Mouse (Mus musculus): Measurements from ENCODE around the gene Ankrd44. TPM values are rescaled to one million over a fixed set of nuclear protein-coding genes. Genes with fewer than 3 reads are reported as not detected.
A peak's percentile ranks its signal among the peaks of the same experiment; 100 is the strongest.

Gene Ankrd44
- total RNA-seq, 2 experiments from 2014 or later = 13.5 to 16.5 TPM

DNA sequence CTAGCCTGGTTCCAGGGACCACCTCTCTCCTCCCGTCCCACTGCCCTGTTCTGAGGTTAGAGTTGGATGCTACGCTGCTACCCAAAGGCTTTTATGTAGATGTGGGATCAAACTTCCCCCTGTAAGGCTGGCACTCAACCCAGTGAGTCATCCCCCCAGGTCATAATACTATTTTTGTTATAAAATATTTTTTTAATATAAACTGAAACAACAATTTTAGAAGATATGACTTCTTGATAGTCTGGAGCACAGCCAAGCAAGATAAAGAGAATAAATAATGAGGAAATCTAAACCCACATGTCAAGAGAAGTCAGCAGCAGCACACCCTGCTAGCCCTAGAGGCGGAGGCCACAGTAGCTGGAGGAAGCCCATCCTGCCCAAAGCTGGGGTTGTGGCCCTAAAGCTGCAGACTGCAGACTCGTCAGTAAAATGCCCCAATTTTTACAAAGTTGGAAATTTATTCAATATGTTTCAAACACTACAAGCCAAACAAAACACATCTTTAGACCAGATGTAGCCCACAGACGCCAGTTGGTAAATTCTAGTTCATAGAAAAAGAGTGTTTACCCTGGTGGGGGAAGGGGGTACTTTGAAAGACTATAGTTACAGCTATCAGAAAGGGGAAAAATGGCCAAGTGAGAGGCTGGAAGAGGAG is 79.7 kb downstream of the Ankrd44 start:
- DNase-seq = no peak

DNA sequence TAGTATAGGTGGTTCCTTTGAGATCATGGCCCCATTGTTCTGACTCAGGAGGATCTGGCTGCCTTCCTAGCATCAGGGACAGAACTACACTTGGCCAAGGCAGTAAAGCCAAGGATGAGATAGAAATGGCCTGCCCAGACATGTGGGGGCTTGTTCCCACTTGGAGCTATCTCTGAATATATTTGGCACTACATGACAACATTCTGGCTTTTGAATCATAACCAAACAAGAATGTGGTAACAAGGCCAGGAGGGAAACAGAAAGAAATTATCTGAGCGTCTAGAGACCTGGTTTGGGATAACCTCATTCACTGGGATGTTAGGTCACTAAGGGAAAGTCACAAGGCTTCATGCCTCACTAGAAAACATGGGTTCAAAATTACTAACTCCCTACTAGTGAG is 81.8 kb downstream of the Ankrd44 start:
- DNase-seq = no peak

DNA sequence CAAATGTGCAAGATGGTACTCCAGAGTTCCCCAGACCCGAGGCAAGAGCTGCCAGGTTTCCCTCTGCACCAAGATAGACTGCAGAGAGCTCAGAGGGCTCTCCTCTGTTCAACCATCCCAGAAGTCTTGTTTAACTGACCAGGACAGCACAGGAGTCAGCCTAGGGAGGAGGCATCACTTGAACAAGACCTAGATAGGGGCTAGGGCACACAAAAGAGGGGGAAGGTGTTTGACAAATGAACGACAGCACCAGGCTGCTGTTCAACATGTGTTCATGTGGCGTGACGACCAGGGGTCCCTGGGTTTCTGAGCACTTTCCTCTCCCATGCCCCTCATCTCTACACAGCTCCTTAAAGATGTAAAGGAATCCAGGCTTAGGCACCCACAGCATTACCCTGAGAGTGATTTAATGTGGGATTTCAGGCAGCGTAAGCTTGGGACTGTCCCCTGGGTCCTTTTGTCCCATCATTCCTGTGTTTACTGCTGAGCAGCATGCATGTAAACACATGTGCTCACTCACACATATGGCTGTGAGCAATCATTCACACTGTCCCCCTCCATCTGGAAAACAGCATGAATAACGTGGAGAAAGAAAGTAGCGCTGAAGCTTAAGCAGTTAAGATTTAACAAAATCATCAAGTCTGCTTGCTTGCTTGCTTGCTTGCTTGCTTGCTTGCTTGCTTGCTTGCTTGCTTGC is 83.3 kb downstream of the Ankrd44 start:
- DNase-seq = no peak

DNA sequence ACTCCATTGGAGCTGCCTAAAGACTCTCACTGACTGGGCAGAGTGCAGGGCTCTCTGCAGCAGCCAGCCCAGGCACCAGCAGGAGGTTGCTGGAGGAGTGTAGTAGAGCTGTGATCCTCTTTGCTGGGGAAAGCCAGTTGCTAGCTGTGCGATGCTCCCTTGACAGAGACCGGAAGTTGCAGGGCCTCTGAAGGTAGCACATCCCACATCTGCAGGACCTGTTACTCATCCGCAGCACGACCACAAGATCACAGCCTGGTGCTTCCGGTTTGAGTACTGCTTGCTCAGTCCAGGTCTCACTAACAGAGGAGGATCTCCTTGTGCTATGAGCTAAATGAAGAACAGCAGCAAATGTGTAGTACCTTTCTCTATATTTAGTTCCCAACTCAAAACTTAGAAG is 84.4 kb downstream of the Ankrd44 start:
- no peak for DNase-seq

DNA sequence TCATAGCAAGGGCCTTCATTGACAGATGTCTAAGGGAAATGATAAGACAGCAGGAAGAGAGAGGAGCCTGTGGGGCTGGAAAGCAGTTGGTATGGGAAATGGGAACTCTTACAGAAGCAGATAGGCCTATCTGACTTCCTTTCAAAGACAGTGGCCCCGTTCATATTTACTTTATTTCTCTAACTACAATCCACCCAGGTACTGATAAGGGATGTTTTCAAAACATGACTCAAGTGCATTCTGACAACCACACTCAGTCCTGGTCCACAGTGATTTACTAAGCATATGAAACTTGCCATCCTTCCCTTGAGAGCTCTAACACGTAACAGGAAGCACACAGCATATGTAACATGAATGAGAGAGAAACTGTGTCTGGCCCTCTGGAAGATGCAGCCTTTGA is 86.1 kb downstream of the Ankrd44 start:
- DNase-seq = no peak

DNA sequence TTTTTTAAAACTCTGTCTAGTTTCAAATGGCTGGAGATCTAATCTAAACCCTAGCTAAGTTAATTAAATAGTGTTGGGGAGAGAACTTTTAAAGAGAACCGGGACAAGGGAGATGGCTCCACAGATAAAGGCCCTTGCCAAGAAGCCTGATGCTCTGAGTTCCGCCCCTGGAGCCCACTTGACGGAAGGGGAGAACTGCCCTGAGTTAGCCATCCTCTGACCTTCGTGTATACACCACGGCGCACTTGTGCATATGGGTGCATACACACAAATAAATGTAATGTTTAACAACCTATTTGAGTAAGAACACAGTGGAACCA is 87.7 kb downstream of the Ankrd44 start:
- no peak for DNase-seq

DNA sequence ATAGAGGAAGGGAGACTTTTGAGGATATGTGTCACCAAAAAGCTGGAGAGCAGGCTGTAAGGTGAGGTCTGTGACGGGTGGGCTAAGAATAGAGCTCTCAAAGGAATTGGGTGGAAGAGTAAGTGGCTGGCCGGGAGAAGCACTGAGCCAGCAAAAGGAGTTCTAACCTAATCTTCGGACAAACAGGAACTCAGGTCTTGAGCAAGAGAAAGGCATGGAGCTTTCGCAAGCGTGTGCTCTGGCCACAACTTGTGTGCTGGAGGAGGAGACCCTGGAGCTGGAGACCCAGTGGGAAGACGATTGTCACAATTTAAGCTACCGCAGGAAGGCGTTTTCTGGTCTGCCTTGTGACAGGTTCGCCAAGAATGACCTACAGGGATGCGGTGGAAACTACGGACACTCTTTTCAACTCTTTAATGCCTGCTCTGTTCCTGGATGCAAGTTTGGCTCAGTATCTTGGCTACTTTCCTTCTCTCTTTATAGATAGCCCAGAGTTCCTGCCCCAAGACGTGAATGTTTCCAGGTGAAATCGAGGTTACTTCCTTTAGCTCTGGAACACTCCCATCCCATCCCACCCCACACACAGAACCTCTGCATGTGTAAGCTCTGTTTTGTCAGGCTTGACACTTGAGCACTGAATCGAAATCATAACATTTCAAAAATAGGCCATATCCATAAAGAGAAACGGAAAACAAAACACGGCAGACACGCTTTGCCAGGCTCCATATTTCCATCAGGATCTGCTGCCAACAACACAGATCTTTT is 88.3 kb downstream of the Ankrd44 start:
- no peak for DNase-seq

DNA sequence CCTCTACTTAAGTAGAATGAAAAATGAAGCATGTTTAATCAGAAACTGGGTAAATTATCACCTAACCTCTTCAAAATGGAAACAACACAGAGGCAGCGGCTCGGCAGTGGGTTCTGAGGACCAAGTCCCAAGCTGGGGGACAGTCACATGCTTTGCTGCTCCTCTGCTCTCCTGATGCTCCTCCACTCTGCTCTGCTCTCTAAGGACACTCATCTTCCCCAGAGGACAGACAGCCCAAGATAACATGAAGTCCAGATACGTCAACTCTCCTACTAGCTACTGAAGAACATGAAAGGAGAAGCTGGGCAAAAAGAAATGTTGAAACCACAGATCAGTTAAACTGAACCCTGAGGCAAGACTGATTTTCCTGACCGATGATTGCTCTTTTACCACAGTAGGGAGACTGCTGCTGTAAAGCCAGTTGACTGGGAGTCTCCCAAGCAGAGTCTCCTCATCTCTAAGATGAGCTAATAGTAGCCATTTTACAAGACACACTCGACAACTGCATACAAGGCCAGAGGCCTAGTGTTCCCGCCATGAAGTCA is 90.5 kb downstream of the Ankrd44 start:
- DNase-seq = no peak

DNA sequence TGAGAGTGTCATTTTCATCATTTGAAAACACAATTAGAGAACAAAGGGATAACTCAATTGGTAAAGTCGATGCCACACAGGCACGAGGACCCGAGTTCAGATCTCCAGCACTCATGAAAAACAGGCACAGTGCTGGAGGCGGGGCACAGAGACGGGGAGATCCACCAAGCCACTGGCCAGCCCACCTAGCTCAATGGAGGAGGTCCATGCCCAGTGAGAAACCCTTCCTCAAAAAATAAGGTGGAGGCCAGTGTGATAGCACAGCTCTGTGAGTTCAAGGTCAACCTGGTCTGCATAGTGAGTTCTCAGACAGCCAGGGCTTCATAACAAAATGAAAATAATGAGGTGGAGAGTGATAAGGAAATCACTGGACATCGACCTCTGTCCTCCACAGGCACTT is 93.0 kb downstream of the Ankrd44 start:
- DNase-seq = no peak

DNA sequence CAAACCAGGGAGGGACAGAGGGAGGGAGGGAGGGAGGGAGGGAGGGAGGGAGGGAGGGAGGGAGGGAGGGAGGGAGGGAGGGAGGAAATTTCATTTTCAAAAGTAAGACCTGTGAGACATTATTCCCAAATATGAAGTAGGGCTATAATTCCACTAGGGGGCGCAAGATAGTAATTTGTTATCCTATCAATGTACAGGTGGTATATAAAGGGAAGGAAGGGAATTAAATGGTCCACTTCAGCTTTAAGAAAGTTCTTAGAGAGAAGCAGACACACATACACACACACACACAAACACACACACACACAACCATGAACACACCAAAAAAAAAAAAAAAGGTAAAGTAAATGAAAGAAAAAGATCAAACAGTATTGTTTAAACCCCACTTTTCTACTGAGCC is 93.4 kb downstream of the Ankrd44 start:
- no peak for DNase-seq

DNA sequence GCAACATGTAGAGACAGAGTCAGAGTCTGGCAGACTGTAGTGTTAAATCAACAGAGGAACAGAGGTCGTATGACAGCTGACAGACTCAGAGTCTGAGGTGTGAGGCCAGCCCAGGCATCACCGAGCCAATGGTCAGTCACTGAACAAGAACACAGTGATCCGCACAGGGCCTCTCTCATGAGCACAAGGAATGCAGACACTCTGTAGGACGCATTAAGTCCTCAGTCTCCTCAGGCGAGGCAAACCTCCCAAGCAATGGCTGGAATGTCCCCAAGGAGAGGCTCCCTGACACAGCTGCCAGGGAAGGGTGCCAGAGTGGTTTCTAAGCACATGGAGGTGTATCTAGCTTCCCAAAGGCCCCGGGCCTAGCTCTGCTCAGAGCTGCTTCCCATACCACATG is 96.0 kb downstream of the Ankrd44 start:
- DNase-seq = no peak

DNA sequence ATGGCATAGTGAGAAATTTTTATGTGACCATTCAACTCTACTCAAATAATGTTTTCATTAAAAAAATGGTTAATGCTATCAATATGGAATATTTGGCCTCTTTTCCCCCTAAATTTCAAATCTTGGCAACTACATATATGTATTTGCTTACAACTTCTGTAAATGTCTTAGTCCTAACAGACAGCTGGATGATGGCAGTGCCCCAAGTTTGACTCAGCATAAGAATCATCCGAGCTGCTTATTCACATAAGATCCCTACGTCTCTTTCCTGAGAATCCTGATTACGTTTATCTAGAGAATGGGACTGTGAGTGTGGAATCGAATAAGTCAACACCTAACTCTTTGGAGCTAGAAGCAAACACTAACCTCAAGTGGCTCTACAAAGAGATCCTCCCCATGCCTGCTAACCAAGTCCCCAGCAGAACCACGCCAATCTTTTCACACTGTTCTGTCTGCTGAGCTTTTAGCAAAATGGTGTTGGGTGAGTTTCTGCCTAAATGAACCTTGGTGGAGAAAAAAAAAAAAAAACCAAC is 96.4 kb downstream of the Ankrd44 start:
- no peak for DNase-seq

DNA sequence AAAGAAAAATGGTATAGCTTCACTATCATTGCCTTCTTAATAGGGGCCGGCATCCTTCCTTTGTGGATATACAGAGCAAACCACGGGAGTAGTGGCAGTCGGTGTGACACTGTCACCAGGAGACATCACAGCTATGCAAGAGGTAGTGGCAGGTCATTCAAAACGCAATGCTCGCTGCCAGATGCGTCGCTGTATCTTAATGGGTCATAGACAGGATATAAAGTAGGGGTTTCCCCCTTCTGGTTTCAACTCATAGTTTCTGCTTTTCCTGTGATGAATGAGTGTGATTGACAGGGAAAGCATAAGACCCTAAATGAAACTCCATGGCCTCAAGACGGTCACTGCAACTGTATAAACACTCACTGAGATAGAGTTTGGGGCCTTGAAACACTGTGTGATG is 98.4 kb downstream of the Ankrd44 start:
- no peak for DNase-seq

DNA sequence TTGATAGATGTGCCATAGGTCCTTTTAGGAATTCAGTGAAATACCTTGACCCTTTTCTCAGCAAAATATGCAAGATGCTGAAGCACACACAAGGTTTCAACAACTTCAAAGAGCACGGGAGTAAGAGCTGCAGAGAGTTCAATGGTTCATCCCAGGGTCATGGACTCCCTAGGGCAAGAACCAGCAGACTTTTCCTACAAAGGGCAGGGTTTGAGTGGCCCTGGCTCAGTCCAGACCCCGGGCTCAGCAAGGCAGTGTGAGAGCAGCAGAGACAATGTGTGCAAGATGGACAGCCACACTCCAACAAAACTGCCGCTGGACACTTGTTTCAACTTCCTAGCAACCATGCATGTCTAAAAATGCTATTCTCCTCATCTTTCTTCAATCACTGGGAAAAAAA is 98.8 kb downstream of the Ankrd44 start:
- no peak for DNase-seq

DNA sequence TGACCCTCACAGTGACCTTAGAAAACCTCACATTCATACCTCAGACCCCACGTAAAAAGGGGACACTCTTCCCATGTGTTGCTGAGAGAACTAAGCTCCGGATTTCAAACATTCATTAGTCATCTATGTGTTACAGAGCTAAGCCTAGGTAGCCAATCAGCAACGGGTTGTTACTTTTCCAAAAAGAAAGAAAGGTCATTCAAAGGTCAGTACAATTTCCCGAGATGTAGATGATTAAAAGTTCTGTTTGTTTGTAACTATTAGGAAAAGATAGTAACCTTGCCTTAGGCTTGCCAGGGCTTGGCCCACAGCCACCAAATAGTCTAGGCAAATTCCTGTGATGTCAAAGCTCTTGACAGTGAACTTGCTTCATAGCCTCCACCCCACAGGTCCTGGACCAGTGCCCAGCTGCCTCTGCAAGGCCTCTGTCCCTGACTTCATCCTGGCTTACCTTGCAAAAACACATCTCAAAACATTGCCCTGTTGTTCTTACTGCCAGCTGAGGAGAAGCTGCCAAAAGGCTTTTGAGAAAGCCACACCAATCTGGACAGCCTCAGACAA is 99.7 kb downstream of the Ankrd44 start:
- DNase-seq = no peak

DNA sequence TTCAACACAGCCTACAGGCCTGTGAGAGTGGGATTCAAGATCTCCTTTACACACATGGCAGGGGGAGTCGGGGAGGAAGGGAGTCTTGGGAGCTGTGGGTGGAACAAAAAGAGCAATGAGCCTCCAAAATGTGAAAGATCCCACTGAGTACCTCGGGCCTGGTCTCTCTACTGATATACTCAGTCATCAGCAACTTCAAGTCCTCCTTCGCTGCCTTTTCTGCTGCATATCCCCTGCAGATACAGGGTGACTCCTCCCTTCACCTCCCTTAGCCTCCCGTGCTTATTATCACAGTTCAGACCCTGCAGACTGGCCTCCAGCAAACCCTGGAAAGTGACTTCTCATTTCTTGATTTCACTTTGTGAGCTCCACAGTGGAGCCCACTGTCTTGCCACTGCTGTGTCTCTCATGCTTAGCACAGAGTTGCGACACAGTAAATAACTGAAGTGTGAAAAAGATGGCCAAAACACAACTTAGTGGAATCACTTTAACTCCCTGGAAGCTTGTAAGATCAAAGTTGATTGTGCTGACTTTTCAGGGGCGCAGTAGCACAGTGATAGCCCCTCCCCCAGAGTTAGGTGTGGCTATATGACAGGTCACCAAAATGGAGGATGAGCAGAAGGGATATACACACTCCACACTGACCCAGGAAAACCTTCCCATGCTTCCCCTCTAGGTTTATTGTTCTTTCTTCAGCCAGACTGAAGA is 100.3 kb downstream of the Ankrd44 start:
- no peak for DNase-seq

DNA sequence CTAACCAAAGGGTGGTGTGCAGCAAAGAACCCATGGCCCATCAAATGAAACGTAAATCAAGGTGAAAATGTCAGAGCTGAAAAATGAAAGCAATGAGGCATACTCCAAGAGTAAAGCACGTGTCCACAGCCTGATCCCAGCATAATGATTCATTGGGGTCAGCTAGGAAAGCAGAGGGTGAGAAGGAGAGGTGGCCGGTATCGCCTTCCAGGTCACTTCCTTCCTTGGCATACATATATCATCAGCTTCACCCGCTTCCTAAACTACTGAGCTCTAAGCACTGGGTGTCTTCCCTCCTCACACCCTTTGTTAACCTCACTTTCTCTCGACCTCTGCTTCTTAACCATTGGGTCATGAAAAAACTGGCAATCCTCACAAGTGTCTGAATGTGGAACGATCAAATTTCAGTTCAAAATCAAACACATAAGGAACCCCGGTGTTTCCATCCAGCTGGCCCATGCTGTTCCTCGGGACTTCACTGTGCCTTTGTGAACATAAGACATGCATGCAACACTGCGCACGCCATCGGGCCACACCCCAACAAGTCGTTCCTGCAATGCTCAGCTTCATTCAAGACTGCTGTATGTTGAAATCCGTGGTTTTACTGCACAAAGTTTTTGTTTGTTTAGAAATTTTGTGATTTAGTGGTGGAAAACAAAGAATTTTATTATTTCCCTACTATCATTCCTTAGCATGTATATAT is 101.9 kb downstream of the Ankrd44 start:
- no peak for DNase-seq

DNA sequence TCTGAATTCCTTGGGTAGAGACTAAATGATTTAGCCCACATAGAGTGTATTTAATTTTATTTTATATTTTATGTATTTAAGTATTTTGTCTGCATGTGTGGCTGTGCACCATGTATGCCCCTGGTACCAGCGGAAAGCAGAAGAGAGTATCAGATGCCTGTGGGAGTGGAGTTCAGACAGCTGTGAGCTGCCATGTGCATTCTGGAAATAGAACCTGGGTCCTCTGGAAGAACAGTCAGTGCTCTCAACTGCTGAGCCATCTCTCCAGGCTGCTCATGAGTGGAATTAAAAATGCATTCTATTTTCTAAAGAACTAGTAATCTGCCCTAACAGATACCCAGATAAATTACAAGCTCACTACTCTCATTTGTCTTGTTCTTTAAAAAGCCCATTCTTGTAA is 104.4 kb downstream of the Ankrd44 start:
- DNase-seq = peak in 1 of 2 experiments; percentile 12

DNA sequence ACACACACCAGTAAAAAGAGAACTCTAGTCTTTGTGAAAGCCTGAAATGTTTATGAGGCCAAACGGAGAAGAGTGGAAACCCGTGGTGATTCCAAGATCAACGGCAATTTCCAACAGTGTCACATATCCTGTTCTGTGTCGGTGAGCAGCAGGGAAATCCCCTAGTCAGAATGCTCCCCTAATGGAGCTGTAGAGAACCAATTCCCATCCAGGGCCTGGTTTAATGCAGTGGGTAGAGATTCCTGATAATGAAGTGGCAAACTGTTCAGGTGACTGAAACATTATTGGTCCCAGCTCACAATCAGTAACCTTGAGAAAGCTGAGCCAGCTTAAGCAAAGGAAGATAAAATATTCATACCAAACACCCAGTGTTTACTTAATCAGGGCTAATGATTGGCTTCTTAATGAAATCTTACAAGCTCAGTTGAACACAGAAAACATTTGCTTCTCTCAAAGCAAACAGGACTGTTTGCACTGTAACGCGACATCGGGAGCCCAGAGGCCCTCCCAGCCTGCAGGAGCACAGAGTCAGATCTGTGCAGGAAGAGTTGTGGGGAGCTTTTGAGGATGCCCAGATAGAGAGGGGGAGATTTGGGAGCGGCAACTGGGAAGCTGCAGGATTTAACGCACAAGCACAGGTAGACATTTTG is 110.9 kb downstream of the Ankrd44 start:
- DNase-seq = no peak

DNA sequence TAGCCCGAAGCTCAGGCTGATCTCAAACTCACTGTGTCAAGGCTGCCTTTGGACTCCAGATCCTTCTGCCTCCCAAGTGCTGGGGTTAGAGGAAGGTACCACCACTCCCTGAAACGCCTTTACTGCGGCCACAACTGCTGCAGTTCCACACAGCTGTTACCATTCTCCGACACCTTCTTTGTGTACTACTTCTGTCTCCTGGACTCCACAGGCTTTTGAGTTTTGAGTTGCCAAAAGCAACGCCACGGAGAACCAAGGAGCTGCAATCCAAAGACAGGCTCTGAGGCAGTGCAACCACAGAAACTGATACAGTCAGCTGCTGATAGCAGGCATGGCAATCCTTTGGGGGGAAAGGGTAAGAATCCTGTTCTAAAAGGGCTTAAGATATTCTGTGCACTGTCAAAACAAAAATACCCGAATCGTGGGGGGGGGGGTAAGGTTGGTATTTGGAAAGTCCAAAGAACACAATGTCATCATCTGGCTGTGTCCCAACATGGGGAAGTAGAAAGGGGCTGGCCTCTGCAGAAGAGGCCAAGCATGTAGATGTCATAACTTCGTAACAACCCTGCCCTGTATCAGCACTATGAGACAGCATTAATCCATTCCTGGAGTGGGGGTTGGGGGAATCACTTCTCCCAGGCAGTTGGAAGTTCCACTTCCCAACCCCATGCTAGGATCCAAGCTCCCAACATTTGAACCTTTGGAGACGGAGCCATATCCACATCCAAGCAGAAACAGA is 116.2 kb downstream of the Ankrd44 start:
- no peak for DNase-seq
